Mouse (Mus musculus) kidney, embryonic 14.5 days (tissue): ENCODE data around the gene Amotl2. TPM values are rescaled to one million over a fixed set of nuclear protein-coding genes. Genes with fewer than 3 reads are reported as not detected.

Experiments used
- ATAC-seq: fragments of 200-750 bp; cut with Nextera tagmentation; 2 replicates; pipeline ENCODE4 v1.8.0; 2017; ENCODE audit warnings: moderate number of reproducible peaks, mild to moderate bottlenecking, moderate TSS enrichment, moderate library complexity; ENCODE audit not compliant: low FRiP score, low TSS enrichment
- H3K27ac ChIP-seq: fragments of 300-500 bp; sonication (generic); 2 replicates; pipeline ENCODE4 v1.5.1; 2014; ENCODE audit warnings: low read depth, mild to moderate bottlenecking, low read length, moderate library complexity, mixed read lengths
- H3K27me3 ChIP-seq: fragments of 300-500 bp; sonication (generic); 2 replicates; pipeline ENCODE4 v1.6.1; 2014; ENCODE audit warnings: mild to moderate bottlenecking, low read length; ENCODE audit not compliant: control insufficient read depth, insufficient read depth
- H3K36me3 ChIP-seq: fragments of 300-500 bp; sonication (generic); 2 replicates; pipeline ENCODE4 v1.6.1; 2014; ENCODE audit warnings: low read length, mixed read lengths; ENCODE audit not compliant: control insufficient read depth, insufficient read depth
- H3K4me1 ChIP-seq: fragments of 300-500 bp; sonication (generic); 2 replicates; pipeline ENCODE4 v1.6.1; 2014; ENCODE audit warnings: low read length, mixed read lengths; ENCODE audit not compliant: control insufficient read depth, insufficient read depth
- H3K4me2 ChIP-seq: fragments of 300-500 bp; sonication (generic); replicated peaks from 2 replicates; pipeline ENCODE4 v1.6.1; 2014; ENCODE audit warnings: low read depth, mild to moderate bottlenecking, low read length
- H3K4me3 ChIP-seq: fragments of 300-500 bp; sonication (generic); 2 replicates; pipeline ENCODE4 v1.5.1; 2014; ENCODE audit warnings: mild to moderate bottlenecking, low read length
- H3K9ac ChIP-seq: fragments of 300-500 bp; sonication (generic); 2 replicates; pipeline ENCODE4 v1.6.1; 2014; ENCODE audit warnings: low read depth, mild to moderate bottlenecking, low read length, moderate library complexity
- H3K9me3 ChIP-seq: fragments of 300-500 bp; sonication (generic); 2 replicates; pipeline ENCODE4 v1.6.1; 2016; ENCODE audit warnings: low read length; ENCODE audit not compliant: control insufficient read depth
- WGBS: fragments of 180-500 bp; shearing (Covaris S2); extraction: QIAGEN DNeasy Blood & Tissue Kit; methylation state at CpG from one replicate; pipeline ENCODE4 v1.1.7; 2014; 5-methylcytosine and 5-hydroxymethylcytosine counted together
- polyA plus RNA-seq: library from polyadenylated mRNA; unstranded; fragments of >200 nt; fragmentation: Nextera tagmentation; extraction: Ambion mirVana; gene quantifications from 2 replicates; pipeline ENCODE4 v1.2.1, GENCODE M21; 2014

Amotl2 gene
- polyA plus RNA-seq, 1 experiment from 2014 or later, result 30.1 TPM

- no peak overlapping the region for H3K9ac ChIP-seq
- H3K4me1 ChIP-seq, result 0 out of 2 replicates have a peak, but pooled peaks cover 5% of the 10 kb centered on the region
- ATAC-seq, result no peak
- no peaks in the 10 kb centered on the region for H3K27me3 ChIP-seq
- peaks cover 37% of the 10 kb centered on the region for H3K36me3 ChIP-seq
- H3K9me3 ChIP-seq, result no peaks in the 10 kb centered on the region
- no peak overlapping the region for H3K4me3 ChIP-seq
- 85% methylated on average over 3 of the region's 3 CpGs for WGBS
- H3K27ac ChIP-seq, result peak overlapping the region; percentile 1; the same call in 1 of the 2 replicates
- H3K4me2 ChIP-seq, result no peak overlapping the region
These were observed 18.8 kb downstream of the Amotl2 start for GRCm38 (mm10) chr9:102735231-102735630.

DNA sequence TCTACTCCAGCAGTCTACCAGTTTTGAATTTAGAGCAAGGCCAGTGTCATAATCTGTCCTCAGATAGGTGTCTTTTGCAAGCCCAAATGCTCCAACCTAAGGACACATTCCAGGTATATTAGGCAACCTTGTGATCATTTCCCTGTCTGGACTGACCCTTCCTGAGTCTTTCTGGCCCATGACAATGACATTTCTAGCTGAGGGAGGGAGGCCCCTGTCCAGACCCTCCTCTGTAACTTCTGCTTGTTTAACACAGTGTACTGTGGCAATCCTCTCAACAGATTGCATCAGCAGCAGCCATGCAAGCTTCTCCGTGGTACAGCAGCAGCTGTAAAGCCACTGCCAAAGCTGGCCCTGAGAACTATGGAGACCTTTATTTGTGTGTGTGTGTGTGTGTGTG is 19.5 kb downstream of the Amotl2 start:
- Histone ChIP-seq H3K4me2 (no peak overlapping the region), H3K27ac (no peak overlapping the region), H3K4me1 (0 out of 2 replicates have a peak, but pooled peaks cover 5% of the 10 kb centered on the region), H3K9me3 (no peaks in the 10 kb centered on the region), H3K36me3 (peaks cover 30% of the 10 kb centered on the region), H3K27me3 (no peaks in the 10 kb centered on the region), H3K4me3 (no peak overlapping the region), H3K9ac (no peak overlapping the region)
- WGBS, result 66% methylated on average over 1 of the region's 1 CpGs
- no peak for ATAC-seq

- Histone ChIP-seq H3K9ac (no peak overlapping the region), H3K4me2 (no peak overlapping the region), H3K4me1 (0 out of 2 replicates have a peak, but pooled peaks cover 5% of the 10 kb centered on the region), H3K4me3 (no peak overlapping the region), H3K27ac (no peak overlapping the region), H3K9me3 (no peaks in the 10 kb centered on the region), H3K27me3 (no peaks in the 10 kb centered on the region), H3K36me3 (peaks cover 16% of the 10 kb centered on the region)
- peak; percentile 44; the same call in 1 of the 2 replicates for ATAC-seq
- 43% methylated on average over 1 of the region's 1 CpGs for WGBS
These were observed 20.9 kb downstream of the Amotl2 start for GRCm38 (mm10) chr9:102737405-102737804.

DNA sequence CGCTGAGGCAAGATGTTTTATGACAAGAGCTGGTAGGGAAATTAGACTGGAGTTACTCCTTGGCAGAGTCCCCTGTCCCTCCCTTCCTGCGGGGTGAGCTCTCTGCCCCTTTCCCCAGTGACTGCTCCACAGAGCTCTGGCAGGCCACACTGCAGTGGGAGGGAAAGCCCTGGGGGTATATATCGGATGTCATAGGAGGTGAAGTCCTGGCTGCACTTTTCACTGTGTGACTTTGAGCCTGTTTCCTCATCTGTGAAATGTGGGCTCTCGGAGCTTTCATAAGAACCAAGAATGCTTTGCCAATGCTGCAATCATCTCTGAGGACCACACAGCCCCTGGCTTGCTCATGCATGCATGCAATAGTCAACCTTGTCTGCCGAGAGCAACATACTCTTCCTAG is 30.3 kb downstream of the Amotl2 start:
- WGBS, result 24% methylated on average over 5 of the region's 5 CpGs
- ATAC-seq, result no peak; the same call in 1 of the 2 replicates
- Histone ChIP-seq H3K27me3 (no peaks in the 10 kb centered on the region), H3K27ac (no peak overlapping the region; the same call in 1 of the 2 replicates), H3K9ac (no peak overlapping the region), H3K4me3 (no peak overlapping the region), H3K4me1 (peaks cover 7% of the 10 kb centered on the region; the same call in 1 of the 2 replicates), H3K4me2 (no peak overlapping the region), H3K9me3 (no peaks in the 10 kb centered on the region), H3K36me3 (no peaks in the 10 kb centered on the region)

DNA sequence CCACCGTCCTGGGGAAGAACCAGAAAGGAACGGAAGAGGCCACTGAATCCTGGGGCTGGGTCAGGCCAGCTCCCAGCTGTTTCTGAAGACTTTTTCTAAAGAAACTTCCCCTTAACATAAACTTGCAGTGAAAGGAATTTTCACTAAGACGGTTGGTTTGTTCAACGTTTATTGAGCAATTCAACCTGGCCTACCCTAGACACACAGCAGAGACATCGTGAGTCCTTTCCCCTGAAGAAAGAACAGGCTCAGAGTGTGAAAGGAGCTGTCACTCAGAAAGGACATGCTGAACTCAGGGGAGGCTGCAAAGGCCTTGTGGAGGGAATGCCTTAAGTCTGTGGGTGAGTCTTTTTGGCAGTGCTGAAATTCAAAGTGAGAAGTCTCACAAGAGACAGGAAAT is 31.4 kb downstream of the Amotl2 start:
- H3K9ac ChIP-seq, result no peak overlapping the region
- no peaks in the 10 kb centered on the region for H3K9me3 ChIP-seq
- H3K4me2 ChIP-seq, result no peak overlapping the region
- peaks cover 7% of the 10 kb centered on the region; the same call in 1 of the 2 replicates for H3K4me1 ChIP-seq
- H3K27ac ChIP-seq, result peak overlapping the region; percentile 25; the same call in 1 of the 2 replicates
- H3K36me3 ChIP-seq, result no peaks in the 10 kb centered on the region
- H3K27me3 ChIP-seq, result no peaks in the 10 kb centered on the region
- H3K4me3 ChIP-seq, result no peak overlapping the region
- WGBS, result 54% methylated on average over 5 of the region's 5 CpGs
- no peak for ATAC-seq

DNA sequence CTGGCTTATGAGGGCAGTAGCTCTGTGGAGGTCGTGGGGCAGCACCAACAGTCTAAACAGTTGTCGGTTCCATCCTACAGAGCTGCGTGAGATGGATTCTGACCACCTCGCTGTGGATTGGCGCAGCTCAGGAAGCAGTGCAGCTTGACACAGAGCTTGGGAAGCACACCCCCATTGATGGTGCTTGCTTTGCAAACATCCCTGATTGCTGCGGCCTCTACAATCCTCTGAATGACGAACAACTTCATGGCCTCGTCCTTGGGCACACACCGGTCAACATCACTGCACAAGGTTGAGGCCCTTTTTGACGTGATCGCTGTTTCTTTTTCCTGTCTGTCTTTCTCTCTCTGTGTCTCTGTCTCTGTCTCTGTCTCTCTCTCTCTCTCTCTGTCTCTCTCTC is 32.7 kb downstream of the Amotl2 start:
- no peak overlapping the region for H3K27ac ChIP-seq
- no peak for ATAC-seq
- WGBS, result 79% methylated on average over 11 of the region's 11 CpGs
- H3K27me3 ChIP-seq, result no peaks in the 10 kb centered on the region
- H3K4me2 ChIP-seq, result no peak overlapping the region
- no peak overlapping the region for H3K4me3 ChIP-seq
- no peak overlapping the region for H3K9ac ChIP-seq
- H3K4me1 ChIP-seq, result peaks cover 7% of the 10 kb centered on the region; the same call in 1 of the 2 replicates
- H3K9me3 ChIP-seq, result no peaks in the 10 kb centered on the region
- H3K36me3 ChIP-seq, result no peaks in the 10 kb centered on the region

GRCm38 (mm10) chr9:102751632-102752303 is 35.3 kb downstream of the Amotl2 start:
- H3K9ac ChIP-seq, result no peak overlapping the region
- no peaks in the 10 kb centered on the region for H3K36me3 ChIP-seq
- no peak overlapping the region for H3K27ac ChIP-seq
- no peaks in the 10 kb centered on the region for H3K9me3 ChIP-seq
- WGBS, result 93% methylated on average over 5 of the region's 5 CpGs
- peaks cover 6% of the 10 kb centered on the region; the same call in 1 of the 2 replicates for H3K4me1 ChIP-seq
- H3K27me3 ChIP-seq, result no peaks in the 10 kb centered on the region
- H3K4me2 ChIP-seq, result no peak overlapping the region
- ATAC-seq, result no peak
- H3K4me3 ChIP-seq, result no peak overlapping the region

DNA sequence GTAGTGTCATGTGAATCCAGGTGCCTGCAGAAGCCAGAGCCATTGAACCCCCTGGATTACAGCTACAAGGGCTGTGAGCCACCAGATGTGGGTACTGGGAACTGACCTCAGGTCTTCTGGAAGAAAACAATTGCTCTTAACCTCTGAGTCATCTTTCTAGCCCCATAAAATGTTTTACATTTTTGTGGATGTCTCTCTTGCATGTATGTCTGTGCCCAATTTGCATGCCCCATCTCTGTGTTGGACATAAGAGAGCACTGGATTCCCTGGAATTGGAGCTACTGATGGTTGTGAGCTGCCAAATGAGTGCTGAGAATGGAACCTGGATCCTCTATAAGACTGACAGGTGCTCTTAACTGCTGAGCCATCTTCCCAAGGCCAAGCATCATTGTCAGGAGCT is 36.8 kb downstream of the Amotl2 start:
- no peaks in the 10 kb centered on the region for H3K36me3 ChIP-seq
- no peak for ATAC-seq
- no peak overlapping the region for H3K9ac ChIP-seq
- peaks cover 4% of the 10 kb centered on the region; the same call in 1 of the 2 replicates for H3K4me1 ChIP-seq
- H3K27ac ChIP-seq, result no peak overlapping the region
- no peaks in the 10 kb centered on the region for H3K9me3 ChIP-seq
- no peaks in the 10 kb centered on the region for H3K27me3 ChIP-seq
- no peak overlapping the region for H3K4me2 ChIP-seq
- H3K4me3 ChIP-seq, result no peak overlapping the region

DNA sequence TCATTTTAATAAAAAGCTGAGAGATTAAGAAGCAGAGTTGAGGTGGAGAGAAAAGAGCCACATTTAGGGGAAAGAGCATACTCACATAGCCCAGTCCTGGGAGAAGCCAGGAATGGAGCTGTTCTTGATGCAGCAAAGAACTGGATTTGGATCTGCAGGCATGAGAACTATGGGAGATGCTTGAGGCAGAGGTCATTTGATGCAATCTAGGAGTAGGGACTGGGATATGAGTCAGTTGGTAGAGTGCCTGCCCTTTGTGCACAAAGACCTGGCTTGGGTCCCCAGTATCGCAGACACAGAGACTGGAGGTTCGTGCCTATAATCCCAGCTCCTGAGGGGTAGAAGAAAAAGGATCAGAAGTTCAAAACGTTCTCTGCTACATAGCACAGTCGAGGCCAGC is 38.7 kb downstream of the Amotl2 start:
- peaks cover 13% of the 10 kb centered on the region; the same call in 1 of the 2 replicates for H3K4me1 ChIP-seq
- H3K4me2 ChIP-seq, result no peak overlapping the region
- no peaks in the 10 kb centered on the region for H3K9me3 ChIP-seq
- no peak overlapping the region for H3K9ac ChIP-seq
- no peak overlapping the region for H3K27ac ChIP-seq
- H3K27me3 ChIP-seq, result no peaks in the 10 kb centered on the region
- WGBS, result 92% methylated on average over 4 of the region's 4 CpGs
- H3K4me3 ChIP-seq, result no peak overlapping the region
- no peaks in the 10 kb centered on the region for H3K36me3 ChIP-seq
- no peak for ATAC-seq
